Mouse (Mus musculus): Measurements from ENCODE around the gene Cops7a.

The Cops7a gene

DNA sequence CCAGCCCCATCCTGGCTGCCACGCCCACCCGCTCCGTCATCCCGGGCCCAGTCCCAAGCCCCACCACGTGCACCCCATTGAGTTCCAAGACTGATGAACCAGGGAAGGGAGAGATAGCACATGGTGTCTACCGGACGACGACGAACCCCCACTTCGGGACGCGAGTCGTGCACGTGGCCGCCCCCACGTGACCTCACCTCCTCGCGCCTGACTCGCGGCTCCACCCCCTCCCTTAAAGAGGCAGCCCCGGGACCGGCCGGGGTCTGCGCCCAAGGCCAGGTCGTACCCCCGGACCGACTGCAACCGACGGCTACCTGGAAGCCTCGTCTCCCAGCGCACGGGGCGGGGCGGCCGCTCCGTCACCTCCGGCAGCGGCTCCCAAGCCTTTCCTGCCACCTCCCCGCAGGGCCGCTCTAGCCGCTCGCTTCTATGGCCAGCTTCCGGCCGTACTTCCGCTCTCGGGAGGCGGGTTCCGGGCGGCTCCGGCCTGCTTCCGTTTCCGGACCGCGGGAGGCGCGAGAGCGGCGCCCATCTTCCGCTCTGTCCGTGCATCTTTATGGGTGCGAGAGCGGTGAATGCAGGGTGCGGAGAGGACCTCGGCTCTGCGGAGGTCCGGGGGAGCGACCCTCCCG, at the start of gene Cops7a:
Gene Cops7a (minus strand): TSS at position 451 of the 632 bp plus-strand sequence.
- peak; percentile 96 for DNase-seq (ENCODE audit: low read depth)

GRCm38 (mm10) chr6:125009181-125010073, 44.1 kb upstream of the Cops7a start:
- peak; percentile 91 for DNase-seq (ENCODE audit: low read depth)

DNA sequence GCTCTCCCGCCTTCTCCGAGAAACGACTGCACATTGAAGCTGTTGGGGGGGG, 43.6 kb upstream of the Cops7a start, which contains the start of gene Zfp384:
Gene Zfp384 (plus strand): TSS at position 17 of the 52 bp plus-strand sequence.
- no peak for DNase-seq (ENCODE audit: low read depth)

DNA sequence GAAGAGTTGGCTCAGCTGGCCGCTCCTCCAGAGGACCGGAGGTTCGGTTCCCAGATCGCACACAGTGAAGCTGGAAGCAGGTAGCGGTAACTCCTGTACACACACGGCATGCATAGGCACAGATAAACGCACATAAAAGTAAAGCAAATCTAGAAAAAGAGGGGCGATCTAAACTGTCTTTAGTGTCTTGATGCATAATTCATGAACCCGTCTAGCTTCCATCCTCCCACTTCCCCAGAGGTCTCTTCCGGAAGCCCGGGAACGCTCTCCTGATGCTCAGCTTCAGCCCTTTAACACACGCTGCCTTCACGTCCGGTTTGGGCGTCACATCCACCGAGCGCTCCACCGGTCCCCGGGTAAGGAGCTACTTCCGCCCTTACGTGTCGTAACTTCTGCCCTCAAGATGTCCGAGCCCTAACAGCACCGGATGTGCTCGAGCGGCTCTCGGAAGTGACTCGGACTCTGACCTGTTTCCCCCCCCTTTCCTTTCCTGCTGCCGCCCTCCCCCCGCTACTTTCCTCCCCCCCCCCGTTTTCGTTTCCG, 43.3 kb upstream of the Cops7a start:
- peak; percentile 98 for DNase-seq (ENCODE audit: low read depth)

DNA sequence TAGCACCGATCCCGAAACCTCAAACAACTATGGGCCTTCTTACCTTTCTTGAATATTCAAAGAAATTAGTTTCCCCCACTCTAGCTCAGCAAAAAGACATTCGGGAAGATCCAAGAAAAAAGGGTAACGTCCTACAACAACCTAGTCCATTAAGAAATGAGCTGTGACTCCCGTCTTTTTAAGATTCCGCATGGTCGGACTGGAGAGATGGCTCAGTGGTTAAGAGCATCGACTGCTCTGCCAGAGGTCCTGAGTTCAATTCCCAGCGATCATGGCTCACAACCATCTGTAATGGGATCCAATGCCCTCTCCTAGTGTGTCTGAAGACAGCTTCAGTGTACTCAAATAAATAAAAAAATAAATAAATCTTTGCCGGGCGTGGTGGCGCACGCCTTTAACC, 42.7 kb upstream of the Cops7a start:
- no peak for DNase-seq (ENCODE audit: low read depth)

- no peak for DNase-seq (ENCODE audit: low read depth)
These were observed 39.7 kb upstream of the Cops7a start for GRCm38 (mm10) chr6:125005086-125005485.

- DNase-seq (ENCODE audit: low read depth): no peak
These were observed 38.4 kb upstream of the Cops7a start for GRCm38 (mm10) chr6:125003706-125004105.

DNA sequence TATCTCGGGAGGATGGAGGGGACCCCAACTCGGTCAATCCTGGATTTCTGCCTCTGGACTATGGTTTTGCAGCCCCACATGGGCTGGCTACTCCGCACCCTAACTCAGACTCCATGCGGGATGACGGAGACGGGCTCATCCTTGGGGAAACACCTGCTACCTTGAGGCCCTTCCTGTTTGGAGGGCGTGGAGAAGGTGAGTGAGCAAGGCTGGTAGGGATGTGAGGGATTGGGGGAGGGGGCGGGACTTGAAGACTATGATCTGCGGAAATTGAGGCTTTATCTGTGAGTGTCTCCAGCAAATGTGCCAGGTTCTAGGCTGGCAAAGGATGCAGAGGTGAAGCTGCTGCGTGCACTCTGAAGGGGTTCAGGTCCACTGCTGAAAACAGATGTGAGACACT, 34.2 kb upstream of the Cops7a start:
- DNase-seq (ENCODE audit: low read depth): no peak

DNA sequence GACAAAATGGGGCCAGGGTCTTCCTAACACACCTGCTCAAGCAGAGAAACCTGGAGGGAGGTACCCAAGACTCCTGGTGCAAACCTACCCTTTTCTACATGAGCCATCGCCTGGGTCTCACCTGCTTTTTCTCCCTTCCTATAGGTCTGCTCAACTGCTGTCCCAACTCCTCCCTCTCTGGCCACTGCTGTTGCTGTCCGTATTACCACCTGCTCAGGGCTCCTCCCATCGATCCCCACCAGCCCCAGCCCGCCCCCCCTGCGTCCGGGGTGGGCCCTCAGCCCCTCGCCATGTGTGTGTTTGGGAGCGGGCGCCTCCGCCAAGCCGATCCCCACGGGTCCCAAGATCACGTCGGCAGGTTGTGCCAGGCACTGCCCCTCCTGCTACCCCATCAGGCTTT, 33.8 kb upstream of the Cops7a start:
- DNase-seq (ENCODE audit: low read depth): no peak

GRCm38 (mm10) chr6:124998066-124998465, 32.7 kb upstream of the Cops7a start:
- peak; percentile 39 for DNase-seq (ENCODE audit: low read depth)

DNA sequence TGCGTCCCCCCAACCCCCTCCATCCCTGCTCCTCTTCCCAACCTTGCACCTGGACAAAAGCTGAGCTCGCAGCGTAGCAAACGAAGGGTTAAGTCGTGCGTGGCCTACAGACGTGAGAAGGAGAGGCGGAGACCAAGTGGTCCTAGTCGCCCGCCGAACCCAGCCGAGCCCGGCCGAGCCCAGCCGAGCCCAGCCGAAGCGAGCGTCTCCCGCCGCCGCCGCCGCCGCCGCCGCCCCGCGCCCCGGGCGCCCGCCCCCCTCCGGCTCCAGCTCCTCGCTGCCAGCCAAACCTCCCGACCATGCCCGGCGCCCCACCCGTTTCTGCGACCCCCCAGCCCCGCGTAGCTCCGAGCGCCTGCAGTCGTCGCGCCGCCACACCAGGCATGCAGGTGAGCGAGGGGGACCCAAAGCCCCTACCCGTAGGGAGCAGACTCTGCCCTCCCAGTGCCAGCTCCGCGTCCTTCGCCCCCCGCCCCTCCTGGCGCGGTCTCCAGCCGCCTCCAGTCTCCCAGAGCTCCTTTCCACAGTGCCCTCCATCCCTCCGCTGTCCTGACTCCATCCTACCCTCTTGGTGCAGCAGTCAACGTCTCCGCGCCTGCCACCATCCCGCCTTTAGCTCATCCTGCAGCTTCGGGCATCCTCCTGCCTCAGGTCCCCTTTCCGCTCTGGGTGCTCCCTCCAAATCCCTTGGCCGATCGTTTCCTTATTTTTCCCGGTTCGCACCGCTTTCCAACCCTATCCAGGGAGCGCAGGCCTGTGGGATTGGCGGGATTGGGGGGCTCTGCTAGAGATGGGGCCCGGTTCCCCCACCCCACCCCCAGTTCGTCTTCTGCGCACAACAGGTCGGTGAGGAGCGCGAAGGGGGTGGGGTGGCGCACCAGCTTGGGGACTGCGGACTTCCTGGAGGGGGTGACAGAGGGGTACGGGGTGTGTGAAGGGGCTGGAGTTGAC, 31.5 kb upstream of the Cops7a start, which contains the start of gene Pianp:
Gene Pianp (plus strand): TSS at position 144 of the 951 bp plus-strand sequence.
- peak; percentile 81 for DNase-seq (ENCODE audit: low read depth)

- DNase-seq (ENCODE audit: low read depth): peak; percentile 15
These were observed 30.6 kb upstream of the Cops7a start for GRCm38 (mm10) chr6:124995831-124996403.

DNA sequence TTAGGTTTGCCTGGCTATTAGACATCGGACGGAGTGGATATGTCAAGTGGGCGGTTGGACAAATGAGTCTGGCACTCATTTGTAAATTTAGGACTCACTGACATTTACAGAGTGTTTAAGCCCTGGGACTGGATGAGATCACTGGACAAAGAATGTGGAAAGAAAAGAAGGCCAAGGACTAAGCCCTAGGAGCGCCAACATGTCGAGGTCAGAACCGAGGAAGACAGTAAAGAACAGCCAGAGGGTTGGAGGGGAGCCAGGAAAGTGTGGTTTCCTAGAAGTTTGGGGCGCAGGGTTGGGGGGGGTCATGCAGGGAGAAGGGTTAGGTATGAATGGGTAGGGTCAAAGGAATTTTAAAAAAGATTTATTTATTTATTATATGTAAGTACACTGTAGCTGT, 29.9 kb upstream of the Cops7a start:
- no peak for DNase-seq (ENCODE audit: low read depth)

DNA sequence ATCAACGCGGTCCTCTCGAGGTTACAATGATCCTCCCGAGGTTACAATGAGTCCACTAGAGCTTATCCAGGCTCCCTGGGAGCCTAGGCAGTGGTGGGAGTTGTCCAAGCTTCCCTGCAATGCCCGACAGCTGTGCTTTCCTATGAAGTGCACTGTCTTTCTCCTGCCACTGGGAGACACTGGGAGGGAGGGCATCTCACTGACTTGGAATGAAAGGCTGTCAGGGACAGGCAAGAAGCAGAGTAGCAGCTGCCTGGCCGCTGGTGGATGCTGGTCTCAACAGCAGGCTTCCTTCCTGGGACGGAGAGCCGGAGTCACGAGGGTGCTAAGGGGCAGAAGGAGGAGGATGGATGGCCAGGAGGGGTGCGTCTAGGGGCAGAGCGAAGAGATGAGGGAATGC, 28.5 kb upstream of the Cops7a start:
- DNase-seq (ENCODE audit: low read depth): no peak

- no peak for DNase-seq (ENCODE audit: low read depth)
These were observed 28.0 kb upstream of the Cops7a start for GRCm38 (mm10) chr6:124993365-124993764.

GRCm38 (mm10) chr6:124992241-124992640, 26.9 kb upstream of the Cops7a start:
- DNase-seq (ENCODE audit: low read depth): no peak

DNA sequence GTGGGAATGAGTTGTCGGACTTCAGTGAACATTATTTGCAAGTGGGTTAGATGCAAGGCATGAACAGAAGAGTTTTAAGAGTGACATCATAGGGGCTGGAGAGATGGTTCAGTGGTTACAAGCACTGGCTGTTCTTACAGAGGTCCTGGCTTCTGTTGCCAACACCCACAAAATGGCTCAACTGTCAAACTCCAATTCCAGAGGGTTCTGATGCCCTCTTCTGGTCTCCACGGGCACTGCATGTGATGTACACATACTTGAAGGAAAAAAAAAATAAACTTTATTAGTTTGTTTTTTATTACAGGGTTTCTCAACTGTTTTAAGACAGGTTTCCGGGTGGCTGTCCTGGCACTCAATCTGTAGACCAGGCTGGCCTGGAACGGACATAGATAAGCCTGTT, 2.4 kb upstream of the Cops7a start:
- peak; percentile 79 for DNase-seq (ENCODE audit: low read depth)

GRCm38 (mm10) chr6:124966466-124967118, 1.3 kb upstream of the Cops7a start:
- peak; percentile 73 for DNase-seq (ENCODE audit: low read depth)

GRCm38 (mm10) chr6:124965747-124966146, 409 bp upstream of the Cops7a start:
- DNase-seq (ENCODE audit: low read depth): no peak

DNA sequence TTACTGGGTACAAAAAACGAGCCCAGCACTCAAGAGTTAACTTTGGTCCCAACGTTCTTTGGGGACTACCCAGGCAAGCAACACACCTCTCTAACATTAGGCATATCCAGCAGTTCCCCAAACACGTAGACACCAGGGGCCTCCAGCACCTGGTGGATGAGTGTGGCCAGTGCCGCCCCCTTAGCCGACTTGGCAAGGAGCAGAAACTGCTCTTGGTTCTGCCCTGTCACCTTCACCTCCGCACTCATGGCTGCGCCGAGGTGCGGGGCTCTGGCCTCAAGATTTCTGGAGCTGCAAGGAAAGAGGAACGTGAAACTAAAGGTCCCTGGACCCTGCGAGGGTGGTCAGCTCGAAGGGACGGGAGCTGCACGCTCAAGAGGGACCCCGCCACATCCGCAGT, 700 bp downstream of the Cops7a start:
- DNase-seq (ENCODE audit: low read depth): no peak

DNA sequence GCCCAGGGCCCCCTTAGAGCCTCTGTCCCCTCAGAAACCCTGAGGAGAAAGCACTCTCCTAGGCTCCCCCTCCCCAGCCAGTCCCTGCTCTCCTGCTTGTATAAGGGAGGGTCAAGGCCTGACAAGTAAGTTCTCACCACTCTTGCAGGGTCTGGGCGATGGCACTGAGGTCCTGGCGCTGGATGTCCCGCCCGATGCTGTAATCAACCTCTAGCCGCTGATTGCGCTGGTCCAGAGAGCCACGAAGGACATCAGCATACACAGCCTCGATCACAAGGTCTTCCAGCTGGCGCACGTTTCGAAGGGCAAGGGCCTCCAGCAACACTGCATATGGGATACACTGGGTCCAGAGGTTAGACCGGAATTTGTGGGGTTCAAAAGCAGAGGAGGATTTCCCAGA, 4.3 kb downstream of the Cops7a start:
- DNase-seq (ENCODE audit: low read depth): no peak

DNA sequence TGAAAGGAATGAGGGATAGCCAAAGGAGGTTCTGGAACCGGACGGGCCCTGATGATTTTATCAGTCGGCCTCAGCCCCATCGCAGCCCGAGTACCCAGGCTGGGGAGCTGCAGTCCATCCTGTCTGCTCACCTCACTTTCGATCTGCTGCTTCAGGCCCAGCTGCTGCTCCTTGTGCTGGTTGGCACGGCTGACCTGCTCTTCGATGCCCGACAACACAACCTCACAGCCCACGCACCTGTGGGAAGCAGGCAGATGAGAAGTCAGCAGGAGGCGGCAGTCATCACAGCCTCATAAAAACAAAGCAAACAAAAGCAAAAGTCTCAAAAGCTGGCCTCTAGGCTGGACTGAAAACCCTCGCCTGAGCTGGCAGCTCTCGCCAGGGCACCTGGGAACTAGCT, 5.4 kb downstream of the Cops7a start:
- no peak for DNase-seq (ENCODE audit: low read depth)

All from induced T-regulatory cell, adult 2 months (primary cell).